Mouse (Mus musculus): ENCODE data around the gene Ptpn1. TPM values are rescaled to one million over a fixed set of nuclear protein-coding genes. Genes with fewer than 3 reads are reported as not detected.

Ptpn1 gene
- polyA plus RNA-seq, 1 experiment from 2014 or later = 57.9 TPM

DNA sequence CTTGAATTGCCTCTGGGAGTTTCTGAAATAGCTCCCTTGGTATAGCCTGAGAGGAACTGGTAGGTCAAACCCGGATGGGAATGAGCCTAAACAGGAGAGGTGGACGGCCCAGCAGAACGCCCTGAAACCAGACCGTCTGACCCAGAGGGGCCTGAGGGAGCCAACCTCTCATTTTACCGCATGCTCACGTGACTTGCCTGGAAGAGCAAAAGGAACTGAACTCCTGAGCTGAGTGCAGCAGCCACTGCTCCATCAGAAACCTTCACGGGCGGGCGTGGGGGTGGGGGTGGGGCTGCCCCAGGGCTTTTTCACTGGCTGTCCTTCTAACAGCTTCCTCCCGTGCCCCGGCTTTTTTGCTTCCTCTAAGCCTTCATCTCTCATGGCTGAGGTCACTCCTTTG is 79.0 kb downstream of the Ptpn1 start:
- Histone ChIP-seq H3K4me1 (ENCODE audit: control insufficient read depth, insufficient read depth, low read length) (peaks cover 4% of the 10 kb centered on the region; the same call in 1 of the 2 replicates), H3K4me3 (ENCODE audit: low read depth, low read length) (no peak overlapping the region), H3K27me3 (ENCODE audit: control insufficient read depth, insufficient read depth, low read length) (no peaks in the 10 kb centered on the region), H3K4me2 (ENCODE audit: low read depth, low read length) (no peak overlapping the region), H3K27ac (ENCODE audit: low read depth, low read length) (no peak overlapping the region), H3K9ac (replicated peaks; ENCODE audit: low read depth, low read length) (no peak overlapping the region), H3K36me3 (ENCODE audit: control insufficient read depth, insufficient read depth, low read length) (no peaks in the 10 kb centered on the region), H3K9me3 (ENCODE audit: control insufficient read depth, low read length) (no peaks in the 10 kb centered on the region)
- WGBS = 32% methylated on average over 11 of the region's 11 CpGs
- ATAC-seq (ENCODE audit: low read depth) = no peak

DNA sequence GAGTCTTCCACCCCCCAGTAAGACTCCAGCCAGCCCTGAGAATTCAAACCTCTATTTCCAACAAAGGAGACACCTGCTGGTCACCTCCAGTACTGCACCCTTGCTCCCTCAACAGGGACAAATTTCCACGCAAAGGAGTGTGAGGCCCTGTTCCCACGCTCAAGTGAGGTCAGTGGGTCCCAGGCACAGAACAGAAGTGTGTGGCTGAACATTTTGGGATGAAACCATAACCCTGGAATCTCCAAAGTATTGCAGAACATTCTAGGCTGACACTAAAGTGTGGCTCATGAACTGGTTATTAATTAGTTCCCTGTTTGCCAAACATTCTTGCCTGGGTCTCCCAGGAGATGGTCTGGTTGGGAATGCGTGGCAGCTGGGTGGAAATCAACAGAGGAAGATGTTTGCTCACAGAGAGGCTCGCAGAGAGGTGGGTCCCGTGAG is 85.1 kb downstream of the Ptpn1 start:
- no peak overlapping the region for H3K4me2 ChIP-seq (ENCODE audit: low read depth, low read length)
- no peaks in the 10 kb centered on the region for H3K36me3 ChIP-seq (ENCODE audit: control insufficient read depth, insufficient read depth, low read length)
- no peak for ATAC-seq (ENCODE audit: low read depth)
- WGBS = 13% methylated on average over 5 of the region's 5 CpGs
- no peaks in the 10 kb centered on the region for H3K4me1 ChIP-seq (ENCODE audit: control insufficient read depth, insufficient read depth, low read length)
- H3K27me3 ChIP-seq (ENCODE audit: control insufficient read depth, insufficient read depth, low read length) = no peaks in the 10 kb centered on the region
- H3K27ac ChIP-seq (ENCODE audit: low read depth, low read length) = no peak overlapping the region
- H3K4me3 ChIP-seq (ENCODE audit: low read depth, low read length) = no peak overlapping the region
- H3K9ac ChIP-seq (replicated peaks; ENCODE audit: low read depth, low read length) = no peak overlapping the region
- H3K9me3 ChIP-seq (ENCODE audit: control insufficient read depth, low read length) = no peaks in the 10 kb centered on the region

DNA sequence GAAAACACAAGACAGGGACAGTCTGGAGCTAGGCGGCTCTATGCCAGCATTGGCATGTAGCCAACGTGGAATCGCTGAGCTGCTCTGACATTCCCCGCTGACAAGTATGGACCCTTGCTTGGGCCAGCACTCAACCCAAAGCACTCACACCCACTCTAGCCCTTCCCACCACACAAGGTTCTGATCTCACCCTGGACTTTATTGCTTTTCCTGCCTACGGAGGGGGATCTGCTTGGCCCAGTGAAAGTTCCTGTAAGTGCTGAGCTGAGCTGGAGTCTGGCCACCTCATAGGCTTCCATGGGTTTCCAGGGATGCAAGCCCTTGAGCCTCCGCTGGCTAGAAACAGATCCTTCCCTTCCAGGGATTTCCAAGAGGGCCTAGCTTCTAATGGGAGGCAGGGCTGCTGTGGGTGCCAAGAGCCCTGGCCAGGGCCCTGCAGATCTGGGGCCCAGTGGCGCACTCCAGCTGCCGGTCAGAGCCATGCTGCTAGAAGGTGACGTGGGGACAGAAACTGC is 87.4 kb downstream of the Ptpn1 start:
- no peak overlapping the region for H3K9ac ChIP-seq (replicated peaks; ENCODE audit: low read depth, low read length)
- H3K9me3 ChIP-seq (ENCODE audit: control insufficient read depth, low read length) = no peaks in the 10 kb centered on the region
- no peaks in the 10 kb centered on the region for H3K36me3 ChIP-seq (ENCODE audit: control insufficient read depth, insufficient read depth, low read length)
- WGBS = 70% methylated on average over 9 of the region's 9 CpGs
- H3K4me2 ChIP-seq (ENCODE audit: low read depth, low read length) = no peak overlapping the region
- ATAC-seq (ENCODE audit: low read depth) = 0 out of 2 replicates have a peak, but pooled peaks have one; percentile 31
- H3K4me1 ChIP-seq (ENCODE audit: control insufficient read depth, insufficient read depth, low read length) = no peaks in the 10 kb centered on the region
- no peaks in the 10 kb centered on the region for H3K27me3 ChIP-seq (ENCODE audit: control insufficient read depth, insufficient read depth, low read length)
- no peak overlapping the region for H3K27ac ChIP-seq (ENCODE audit: low read depth, low read length)
- no peak overlapping the region for H3K4me3 ChIP-seq (ENCODE audit: low read depth, low read length)

DNA sequence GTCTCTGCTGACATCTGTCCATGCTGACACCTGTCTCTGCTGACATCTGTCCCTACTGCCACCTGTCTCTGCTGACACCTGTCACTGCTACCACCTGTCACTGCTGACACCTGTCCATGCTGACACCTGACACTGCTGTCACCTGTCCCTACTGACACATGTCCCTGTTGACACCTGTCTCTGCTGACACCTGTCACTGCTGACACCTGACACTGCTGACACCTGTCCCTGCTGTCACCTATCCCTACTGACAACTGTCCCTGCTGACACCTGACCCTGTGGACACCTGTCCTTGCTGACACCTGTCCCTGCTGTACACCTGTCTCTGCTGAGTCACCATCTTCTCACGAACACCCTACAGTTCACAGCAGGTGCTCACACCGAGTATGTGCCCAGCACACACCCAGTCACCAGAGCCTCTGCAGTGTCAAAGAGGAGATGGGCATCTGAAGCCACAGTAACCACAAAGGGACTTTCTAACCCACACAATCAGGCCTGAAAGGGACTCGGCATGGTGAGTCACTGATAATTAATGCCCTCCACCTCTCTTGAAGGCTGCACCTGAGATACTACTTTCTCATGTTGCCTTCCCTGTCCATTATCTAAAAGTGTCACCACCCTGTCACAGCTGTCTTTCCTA is 92.0 kb downstream of the Ptpn1 start:
- Histone ChIP-seq H3K4me1 (ENCODE audit: control insufficient read depth, insufficient read depth, low read length) (no peaks in the 10 kb centered on the region), H3K9me3 (ENCODE audit: control insufficient read depth, low read length) (no peaks in the 10 kb centered on the region), H3K36me3 (ENCODE audit: control insufficient read depth, insufficient read depth, low read length) (no peaks in the 10 kb centered on the region), H3K27me3 (ENCODE audit: control insufficient read depth, insufficient read depth, low read length) (no peaks in the 10 kb centered on the region), H3K9ac (replicated peaks; ENCODE audit: low read depth, low read length) (no peak overlapping the region), H3K4me3 (ENCODE audit: low read depth, low read length) (no peak overlapping the region), H3K27ac (ENCODE audit: low read depth, low read length) (no peak overlapping the region), H3K4me2 (ENCODE audit: low read depth, low read length) (no peak overlapping the region)
- 77% methylated on average over 3 of the region's 3 CpGs for WGBS
- no peak for ATAC-seq (ENCODE audit: low read depth)

DNA sequence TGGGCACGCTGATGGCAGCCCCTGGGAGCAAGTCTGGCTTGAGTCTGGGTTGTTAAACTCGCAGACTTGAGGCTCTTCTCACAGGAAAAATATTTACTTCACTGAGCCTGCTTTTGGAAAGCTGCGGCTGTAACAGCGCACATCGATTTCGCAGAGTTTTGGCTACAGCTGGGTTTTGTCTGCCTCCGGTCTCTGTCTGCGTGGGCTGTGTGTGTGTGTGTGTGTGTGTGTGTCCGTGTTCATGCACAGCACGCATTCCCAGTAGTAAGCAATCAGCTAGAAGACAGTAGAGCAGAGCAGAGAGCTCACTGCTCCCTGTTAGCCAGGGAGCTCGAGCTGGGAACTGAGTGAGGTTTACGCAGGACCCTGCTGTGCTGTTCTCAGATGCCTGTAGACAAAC is 93.3 kb downstream of the Ptpn1 start:
- 60% methylated on average over 12 of the region's 12 CpGs for WGBS

DNA sequence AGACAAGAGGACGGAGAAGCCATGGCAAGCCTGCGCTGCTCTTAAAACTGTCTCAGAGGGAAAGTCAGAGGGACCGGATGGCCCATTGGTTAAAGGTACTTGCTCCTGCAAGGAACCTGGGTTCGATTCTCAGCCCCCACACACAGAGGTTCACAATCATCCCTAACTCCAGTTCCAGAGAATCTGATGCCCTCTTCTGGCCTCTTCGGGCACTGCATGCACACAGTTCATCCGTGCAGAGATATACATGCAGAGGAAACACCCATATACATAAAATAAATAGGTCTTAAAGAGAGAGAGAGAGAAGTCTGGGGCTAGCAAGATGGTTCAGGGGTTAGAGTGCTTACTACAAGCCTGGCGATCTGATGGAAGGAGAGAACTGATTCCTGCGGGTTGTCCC is 94.0 kb downstream of the Ptpn1 start:
- H3K27ac ChIP-seq (ENCODE audit: low read depth, low read length) = no peak overlapping the region
- H3K4me1 ChIP-seq (ENCODE audit: control insufficient read depth, insufficient read depth, low read length) = no peaks in the 10 kb centered on the region
- no peak for ATAC-seq (ENCODE audit: low read depth)
- H3K27me3 ChIP-seq (ENCODE audit: control insufficient read depth, insufficient read depth, low read length) = no peaks in the 10 kb centered on the region
- H3K9me3 ChIP-seq (ENCODE audit: control insufficient read depth, low read length) = no peaks in the 10 kb centered on the region
- no peak overlapping the region for H3K9ac ChIP-seq (replicated peaks; ENCODE audit: low read depth, low read length)
- no peak overlapping the region for H3K4me2 ChIP-seq (ENCODE audit: low read depth, low read length)
- no peaks in the 10 kb centered on the region for H3K36me3 ChIP-seq (ENCODE audit: control insufficient read depth, insufficient read depth, low read length)
- WGBS = 94% methylated on average over 8 of the region's 8 CpGs
- no peak overlapping the region for H3K4me3 ChIP-seq (ENCODE audit: low read depth, low read length)

More for the DNA sequence above, 93.3 kb downstream of the Ptpn1 start:
- Histone ChIP-seq H3K9ac (replicated peaks; ENCODE audit: low read depth, low read length) (no peak overlapping the region), H3K9me3 (ENCODE audit: control insufficient read depth, low read length) (no peaks in the 10 kb centered on the region), H3K4me2 (ENCODE audit: low read depth, low read length) (no peak overlapping the region), H3K4me3 (ENCODE audit: low read depth, low read length) (no peak overlapping the region), H3K27me3 (ENCODE audit: control insufficient read depth, insufficient read depth, low read length) (no peaks in the 10 kb centered on the region), H3K4me1 (ENCODE audit: control insufficient read depth, insufficient read depth, low read length) (no peaks in the 10 kb centered on the region), H3K36me3 (ENCODE audit: control insufficient read depth, insufficient read depth, low read length) (no peaks in the 10 kb centered on the region), H3K27ac (ENCODE audit: low read depth, low read length) (no peak overlapping the region)
- no peak for ATAC-seq (ENCODE audit: low read depth)

DNA sequence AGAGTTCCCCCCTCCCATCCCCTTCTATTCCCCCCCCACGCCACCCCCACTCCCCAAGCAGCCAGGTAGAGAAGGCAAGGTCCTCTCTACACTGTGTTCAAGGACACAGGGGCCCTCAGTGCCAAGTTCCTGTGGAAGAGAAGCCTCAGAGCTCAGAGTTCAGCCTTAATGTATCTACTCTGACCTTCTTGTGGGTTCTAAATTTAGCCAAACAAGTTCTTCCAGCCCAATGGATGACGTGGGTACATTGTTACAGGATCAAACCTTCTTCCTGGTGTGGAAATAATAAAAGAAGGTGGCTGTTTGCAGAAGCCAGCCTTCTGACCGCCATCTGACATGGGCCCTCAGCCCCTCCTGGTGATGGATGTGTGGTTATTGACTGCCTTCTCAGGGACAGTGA is 94.6 kb downstream of the Ptpn1 start:
- WGBS = 46% methylated on average over 3 of the region's 3 CpGs
- no peak for ATAC-seq (ENCODE audit: low read depth)
- Histone ChIP-seq H3K4me3 (ENCODE audit: low read depth, low read length) (no peak overlapping the region), H3K27ac (ENCODE audit: low read depth, low read length) (no peak overlapping the region), H3K4me1 (ENCODE audit: control insufficient read depth, insufficient read depth, low read length) (no peaks in the 10 kb centered on the region), H3K4me2 (ENCODE audit: low read depth, low read length) (no peak overlapping the region), H3K9me3 (ENCODE audit: control insufficient read depth, low read length) (no peaks in the 10 kb centered on the region), H3K9ac (replicated peaks; ENCODE audit: low read depth, low read length) (no peak overlapping the region), H3K36me3 (ENCODE audit: control insufficient read depth, insufficient read depth, low read length) (no peaks in the 10 kb centered on the region), H3K27me3 (ENCODE audit: control insufficient read depth, insufficient read depth, low read length) (no peaks in the 10 kb centered on the region)

DNA sequence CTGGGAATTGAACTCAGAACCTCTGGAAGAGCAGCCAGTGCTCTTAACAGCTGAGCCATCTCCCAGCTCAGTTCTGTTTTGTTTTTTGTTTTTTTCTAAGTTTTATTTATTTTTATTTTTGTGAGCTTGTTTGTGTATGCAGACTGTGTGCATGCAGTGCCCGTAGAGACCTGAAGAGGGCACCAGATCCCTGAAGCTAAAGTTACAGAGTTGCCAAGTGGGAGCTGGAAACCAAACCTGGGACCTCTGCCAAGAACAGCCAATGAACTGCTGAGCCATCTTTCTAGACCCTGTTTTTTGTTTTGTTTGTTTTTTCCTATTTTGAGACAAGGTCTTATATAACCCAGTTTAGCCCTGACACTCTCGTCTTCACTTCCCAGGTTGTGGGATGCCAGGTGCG is 96.5 kb downstream of the Ptpn1 start:
- H3K9me3 ChIP-seq (ENCODE audit: control insufficient read depth, low read length) = no peaks in the 10 kb centered on the region
- no peaks in the 10 kb centered on the region for H3K36me3 ChIP-seq (ENCODE audit: control insufficient read depth, insufficient read depth, low read length)
- WGBS = 97% methylated on average over 3 of the region's 3 CpGs
- H3K27me3 ChIP-seq (ENCODE audit: control insufficient read depth, insufficient read depth, low read length) = no peaks in the 10 kb centered on the region
- no peak overlapping the region for H3K27ac ChIP-seq (ENCODE audit: low read depth, low read length)
- no peak overlapping the region for H3K4me2 ChIP-seq (ENCODE audit: low read depth, low read length)
- no peaks in the 10 kb centered on the region for H3K4me1 ChIP-seq (ENCODE audit: control insufficient read depth, insufficient read depth, low read length)
- ATAC-seq (ENCODE audit: low read depth) = no peak
- no peak overlapping the region for H3K4me3 ChIP-seq (ENCODE audit: low read depth, low read length)
- H3K9ac ChIP-seq (replicated peaks; ENCODE audit: low read depth, low read length) = no peak overlapping the region

All from neural tube, embryonic 14.5 days (tissue).